Mouse (Mus musculus) fibroblast of lung, adult 2 months (primary cell): ENCODE results near the gene Ppp1r27.
A peak's percentile ranks its signal among the peaks of the same experiment; 100 is the strongest.
"Not testable (repeated sequence)": the region's sequence is repeated elsewhere in the genome, so short reads cannot be mapped to it uniquely, and the experiment has no call there.

Experiments
- DNase-seq: peaks from one replicate; pipeline ENCODE4 v3.0.0-alpha.2; 2011; ENCODE audit warnings: low read depth

The Ppp1r27 gene

GRCm38 (mm10) chr11:120550810-120551440 lies at the start of gene Ppp1r27:
Ppp1r27 (minus strand) TSS chr11:120551132.
- DNase-seq, result no peak

GRCm38 (mm10) chr11:120600716-120601115 lies 49.8 kb upstream of the Ppp1r27 start:
- no peak for DNase-seq

GRCm38 (mm10) chr11:120598990-120599549 lies 48.1 kb upstream of the Ppp1r27 start:
- no peak for DNase-seq

DNA sequence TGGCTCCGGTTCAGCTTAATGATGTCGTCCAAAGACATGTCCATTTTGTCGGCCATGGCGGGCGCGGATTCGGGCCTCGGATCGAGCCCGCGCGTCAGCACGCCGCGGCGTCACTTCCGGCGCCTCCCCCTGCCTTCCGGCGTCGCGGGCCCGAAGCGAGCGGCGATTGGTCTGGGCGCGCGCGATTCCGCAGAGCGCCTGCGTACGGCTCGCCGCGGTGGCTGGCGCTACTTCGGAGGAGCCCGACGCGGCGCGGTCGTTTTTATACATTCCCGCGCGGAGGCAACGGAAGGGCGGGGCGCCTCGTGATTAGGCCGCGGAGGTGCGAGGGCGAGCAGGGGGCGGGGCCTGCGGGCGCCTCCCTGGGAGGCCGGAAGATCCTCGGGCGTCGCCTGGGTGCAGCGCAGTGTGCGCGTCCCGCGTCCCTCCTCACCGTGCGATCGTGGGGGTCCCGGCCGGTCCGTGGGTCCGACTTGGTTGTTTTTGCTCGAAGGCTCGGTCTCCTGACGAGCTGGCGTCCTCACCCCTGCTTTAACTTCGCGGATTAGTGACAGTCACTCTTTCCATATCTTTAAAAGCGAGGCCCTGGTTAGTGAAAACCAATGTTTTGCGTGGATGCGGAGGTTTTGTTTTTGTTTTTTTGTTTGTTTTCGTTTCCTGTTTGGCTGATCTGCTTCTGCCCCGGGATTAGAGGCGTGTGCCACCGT lies 47.5 kb upstream of the Ppp1r27 start, which contains the start of the genes Alyref and Anapc11:
Gene Alyref, minus strand, starts transcription at position 83 of the 707 bp plus-strand sequence.
Gene Anapc11, plus strand, starts transcription at position 139 of the 707 bp plus-strand sequence.
- DNase-seq, result peak; percentile 80

DNA sequence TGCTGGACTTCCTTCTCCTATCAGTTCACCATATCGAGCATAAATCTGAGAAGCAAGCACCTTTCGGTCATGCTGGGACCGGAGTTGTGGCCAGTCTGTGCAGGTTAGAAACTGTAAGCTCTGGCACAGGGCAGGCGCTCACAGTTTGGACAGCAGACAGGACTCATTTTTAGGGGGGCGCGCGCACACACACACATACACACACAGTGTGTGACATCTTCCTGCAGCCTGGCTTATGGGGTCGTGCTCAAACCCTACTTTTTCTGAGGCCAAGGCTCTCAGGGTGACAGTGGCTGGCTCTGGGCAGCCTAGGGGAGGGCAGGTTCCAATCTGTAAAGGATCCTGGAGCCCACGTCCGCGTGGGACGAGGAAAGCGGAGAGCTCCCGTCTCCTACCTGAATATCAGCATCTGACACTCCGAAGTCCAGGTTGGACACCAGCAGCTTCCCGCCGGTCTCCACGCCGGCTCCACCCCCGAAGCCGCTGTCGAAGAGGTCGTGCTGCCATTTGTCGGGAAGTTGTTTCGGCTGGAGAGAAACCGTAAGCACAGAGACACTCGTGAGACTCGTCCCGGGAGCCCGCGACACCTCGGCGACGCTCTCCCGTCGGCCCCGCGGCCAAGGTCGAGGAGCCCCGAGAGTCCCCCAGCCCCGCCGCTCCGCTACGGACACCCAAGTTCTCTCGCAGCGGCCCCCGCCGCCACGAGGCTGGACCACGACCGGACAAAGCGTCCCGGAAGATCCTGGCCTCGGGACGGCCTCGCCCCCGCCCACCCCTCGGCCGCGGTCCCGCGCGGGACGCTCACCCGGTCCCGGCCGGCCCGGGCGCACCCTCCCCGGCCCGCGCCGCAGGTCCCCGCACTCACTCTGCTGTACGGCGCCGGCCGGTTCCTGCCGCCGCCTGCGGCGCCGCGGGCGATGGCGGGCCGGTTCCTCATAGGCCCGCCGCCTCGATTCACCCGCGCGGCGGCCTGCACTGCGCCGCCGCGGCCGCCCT lies 46.6 kb upstream of the Ppp1r27 start:
- no peak for DNase-seq

DNA sequence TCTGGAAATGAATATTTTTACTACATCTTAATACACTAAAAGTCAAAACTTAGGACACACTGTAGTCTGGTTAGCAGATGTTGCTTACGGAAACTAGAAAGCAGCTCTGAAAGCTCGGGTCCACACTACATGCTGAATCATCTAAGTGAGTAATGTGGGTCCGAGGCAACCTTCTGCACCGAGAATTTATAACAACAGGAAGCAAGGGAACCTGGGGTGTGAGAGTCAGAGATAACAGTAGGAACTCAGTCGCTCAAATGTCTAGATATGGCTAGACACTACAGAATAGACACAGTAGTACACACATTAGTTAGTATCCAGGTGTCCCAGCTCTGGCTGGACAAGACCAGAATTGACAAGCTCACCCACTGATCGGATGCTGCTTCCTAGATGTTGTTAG lies 37.6 kb upstream of the Ppp1r27 start:
- DNase-seq, result no peak

GRCm38 (mm10) chr11:120583937-120584336 lies 33.0 kb upstream of the Ppp1r27 start:
- no peak for DNase-seq

DNA sequence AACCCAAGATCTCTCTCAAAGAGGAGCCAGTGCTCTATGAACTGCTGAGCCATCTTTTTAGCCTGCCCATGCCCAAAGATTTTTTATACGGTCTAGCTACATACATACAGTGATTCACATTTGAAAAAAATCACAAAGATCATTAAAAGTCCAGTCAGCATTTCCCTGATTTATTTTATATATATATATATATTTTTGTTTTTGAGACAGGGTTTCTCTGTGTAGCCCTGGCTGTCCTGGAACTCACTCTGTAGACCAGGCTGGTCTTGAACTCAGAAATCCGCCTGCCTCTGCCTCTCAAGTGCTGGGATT lies 32.0 kb upstream of the Ppp1r27 start:
- not testable (repeated sequence) for DNase-seq

DNA sequence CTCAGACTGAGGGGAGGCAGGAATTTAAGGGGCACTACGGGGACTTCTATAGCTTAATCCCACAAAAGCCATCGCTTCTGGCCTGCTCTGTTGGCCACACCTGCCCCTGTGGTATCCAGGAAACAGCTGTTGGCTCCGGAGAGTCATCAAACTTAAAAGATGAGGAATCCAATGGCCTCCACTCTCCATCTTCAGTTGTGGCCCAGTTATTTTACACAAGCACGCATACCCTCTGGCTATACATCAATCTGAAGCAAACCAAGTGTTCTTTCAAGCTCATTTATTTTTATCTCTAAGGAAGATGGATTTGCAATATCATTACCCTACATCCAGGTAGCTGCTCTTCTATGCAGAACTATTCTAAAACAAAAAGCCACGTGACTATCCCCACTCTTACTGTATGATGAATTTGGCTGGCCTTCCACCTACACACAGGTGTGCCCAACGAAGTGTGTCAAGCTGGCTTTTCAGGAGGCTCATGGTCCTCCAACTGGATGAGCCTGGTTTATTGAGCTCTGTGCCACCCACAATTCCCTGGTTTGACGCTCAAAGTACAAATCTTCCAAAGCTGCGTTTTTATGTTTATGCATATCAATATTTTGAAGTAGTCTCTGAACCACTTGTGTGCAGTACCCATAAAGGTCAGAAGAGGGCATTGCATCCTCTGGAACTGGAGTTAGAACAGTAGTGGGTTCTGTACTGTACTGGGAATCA lies 31.5 kb upstream of the Ppp1r27 start:
- no peak for DNase-seq

DNA sequence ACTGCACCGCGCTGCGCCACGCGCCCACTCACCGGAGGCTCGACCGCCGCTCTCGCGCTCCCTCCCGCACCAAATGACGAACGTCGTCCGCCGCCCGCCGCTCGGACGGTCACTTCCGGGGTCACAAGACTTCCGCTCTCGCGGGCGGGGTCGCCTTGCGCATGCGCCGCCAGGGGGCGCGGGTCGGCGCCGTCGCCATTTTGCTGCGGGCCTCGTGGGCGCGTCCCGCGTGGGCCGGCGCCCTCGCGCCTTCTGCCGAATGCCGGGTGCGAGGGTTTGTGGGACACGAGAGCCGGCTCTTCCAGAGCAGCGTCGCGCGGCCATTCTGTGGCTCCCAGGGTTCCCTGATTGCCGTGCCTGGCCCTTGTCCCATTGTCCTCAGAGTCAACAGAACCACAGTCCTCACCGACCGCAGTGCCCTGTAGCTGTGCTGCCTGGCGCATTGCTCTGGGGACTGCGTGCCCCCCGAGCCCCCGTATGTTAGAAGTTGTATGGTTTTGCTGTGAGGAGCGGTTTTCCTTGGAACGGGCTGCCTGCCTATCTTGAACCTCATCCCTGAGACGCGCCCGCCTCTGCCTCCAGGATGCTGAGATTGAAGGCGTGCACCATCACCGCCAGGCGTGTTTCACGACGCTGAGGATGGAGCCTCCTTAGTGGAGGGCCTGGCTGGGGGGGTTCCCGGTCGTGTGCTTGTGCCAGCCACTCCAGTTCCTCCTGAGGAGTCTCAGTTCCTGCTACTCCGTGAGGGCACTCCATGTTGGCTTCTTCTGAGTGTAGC lies 30.7 kb upstream of the Ppp1r27 start, which contains the start of gene Arhgdia:
Gene Arhgdia, minus strand, starts transcription at position 135 of the 778 bp plus-strand sequence.
- DNase-seq, result no peak

GRCm38 (mm10) chr11:120580871-120581331 lies 30.0 kb upstream of the Ppp1r27 start:
- DNase-seq, result no peak

- no peak for DNase-seq
These were observed 29.3 kb upstream of the Ppp1r27 start for GRCm38 (mm10) chr11:120580190-120580589.

DNA sequence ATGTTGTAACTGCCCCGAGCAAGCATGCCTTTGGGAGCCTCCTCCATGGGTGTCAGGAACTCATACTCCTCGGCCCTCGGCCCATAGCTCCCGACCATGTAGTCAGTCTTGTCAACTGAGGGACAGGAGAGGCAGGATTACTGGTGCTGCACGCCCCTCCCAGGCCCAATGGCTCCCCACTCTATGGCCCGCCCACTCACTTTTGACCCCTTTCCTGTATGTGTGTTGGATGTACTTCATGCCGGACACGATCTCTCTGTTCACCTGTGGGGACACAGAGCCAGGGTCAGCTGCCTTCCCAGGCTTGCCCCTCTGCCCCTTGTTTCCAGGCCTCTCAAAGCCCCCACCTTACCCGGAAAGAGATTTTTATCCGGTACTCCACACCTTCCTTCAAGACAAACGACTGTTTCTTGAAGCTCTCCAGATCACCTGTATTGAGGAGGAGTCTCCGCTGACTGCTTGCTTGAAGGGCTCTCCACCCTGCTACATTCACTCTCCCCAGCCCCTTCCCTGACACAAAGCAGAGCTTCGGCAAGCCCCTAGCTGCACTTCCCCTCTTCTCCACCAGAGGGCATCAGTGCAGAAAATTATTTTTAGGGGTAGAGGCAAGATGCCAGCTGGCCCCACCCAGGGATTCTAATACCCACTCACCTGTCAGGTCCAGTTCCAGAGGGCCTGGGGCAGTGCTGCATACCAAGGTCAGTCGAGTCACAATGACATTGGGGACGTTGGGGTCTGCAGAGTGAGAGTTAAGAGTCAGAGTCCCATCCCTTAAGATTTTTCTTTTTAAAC lies 28.6 kb upstream of the Ppp1r27 start:
- DNase-seq, result no peak

DNA sequence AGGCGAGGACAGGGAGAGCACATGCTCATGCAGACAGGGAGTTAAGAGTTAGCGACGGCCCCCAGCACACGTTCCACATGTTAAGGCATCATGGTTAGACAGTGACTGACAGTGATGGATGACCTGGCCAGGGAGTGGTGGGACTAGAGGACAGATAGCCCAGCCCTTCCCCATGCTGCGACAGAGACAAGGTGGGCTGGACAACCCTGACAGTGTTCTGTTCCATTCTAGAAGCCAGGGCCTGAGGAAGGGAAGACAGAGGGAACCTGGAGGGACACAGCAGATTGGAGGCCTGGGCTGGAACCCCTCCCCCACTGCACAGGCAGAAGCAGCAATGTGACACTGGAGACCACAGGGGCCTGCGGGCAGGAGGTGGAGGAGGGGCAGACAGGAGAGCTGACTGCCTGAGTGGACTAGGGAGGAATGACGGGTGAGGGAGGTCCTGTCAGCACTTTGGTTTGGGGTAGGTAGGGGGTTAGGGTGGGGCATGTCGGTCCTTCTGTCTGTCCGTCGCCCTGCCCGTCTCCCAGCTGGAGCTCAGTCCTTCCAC lies 27.8 kb upstream of the Ppp1r27 start:
- no peak for DNase-seq

DNA sequence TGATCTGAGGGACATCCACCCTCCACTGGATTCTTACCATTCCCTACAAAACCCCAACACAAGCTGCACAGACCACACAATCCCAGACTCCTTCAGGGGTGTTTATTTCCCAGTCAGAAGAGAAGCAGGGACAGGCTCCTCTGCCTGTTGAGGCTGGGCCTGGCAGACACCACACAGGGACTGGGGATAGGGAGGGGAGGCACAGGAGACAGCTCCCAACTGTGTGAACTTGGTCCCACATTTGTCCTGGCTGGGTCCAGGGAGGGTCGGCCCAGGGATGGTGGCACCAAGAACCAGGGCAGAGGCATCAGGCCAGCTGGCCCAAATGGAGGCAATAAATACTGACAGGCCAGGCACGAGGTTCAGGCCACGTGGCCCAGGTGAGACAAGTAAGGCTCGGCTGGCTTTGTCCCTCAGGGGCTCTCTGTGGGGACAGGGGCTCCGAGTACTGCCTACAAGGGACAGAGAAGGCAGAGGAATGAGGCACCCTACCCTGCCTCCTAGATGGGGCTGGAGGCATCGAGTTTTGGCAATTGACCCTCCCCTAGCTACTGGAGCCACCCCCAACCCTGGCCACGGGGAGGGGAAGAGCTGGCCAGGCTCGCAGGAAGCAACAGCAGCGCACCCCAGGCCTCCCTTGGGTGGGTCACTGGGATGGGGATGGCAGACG lies 27.2 kb upstream of the Ppp1r27 start:
- DNase-seq, result no peak

DNA sequence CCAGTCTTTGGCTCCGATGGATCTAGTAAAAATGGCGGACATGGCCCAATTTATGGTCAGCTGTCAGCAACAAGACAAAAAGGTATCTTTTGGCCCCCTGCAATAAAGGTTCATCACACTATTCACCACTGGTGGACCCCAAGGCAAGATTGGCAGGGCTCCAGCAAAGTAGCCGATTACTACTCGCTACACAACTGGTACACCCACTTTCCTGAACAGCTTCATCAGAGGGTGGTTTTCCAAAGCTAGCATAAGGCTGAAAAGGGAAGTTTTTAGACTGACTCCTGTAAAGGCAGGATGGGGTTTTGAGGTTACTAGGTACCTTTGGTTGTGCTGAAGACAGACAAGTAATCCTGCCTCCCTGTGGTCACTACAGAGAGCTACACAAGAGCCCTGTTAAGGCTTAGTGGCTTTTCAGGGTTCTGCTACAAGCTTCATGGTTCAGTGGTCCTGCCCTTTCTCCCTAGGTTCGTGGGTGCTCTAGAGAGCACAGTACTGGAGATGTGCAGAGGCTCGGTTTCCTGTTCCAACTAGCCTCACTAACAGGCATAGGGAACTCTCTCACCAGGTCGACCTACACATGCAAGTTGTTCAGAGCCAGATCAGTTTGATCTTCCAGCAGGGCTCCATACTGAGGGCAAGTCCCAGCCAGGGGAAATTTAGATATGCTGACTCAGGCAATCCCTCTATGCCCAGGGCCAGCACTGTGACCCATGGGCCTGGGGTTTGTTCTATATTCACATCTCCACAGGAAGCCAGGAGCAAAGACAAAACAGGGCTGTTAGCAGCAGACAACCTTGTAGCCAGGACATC lies 26.5 kb upstream of the Ppp1r27 start:
- DNase-seq, result no peak

GRCm38 (mm10) chr11:120576365-120576981 lies 25.5 kb upstream of the Ppp1r27 start:
- no peak for DNase-seq
